Mouse (Mus musculus) lung, embryonic 15.5 days (tissue): ENCODE results near the gene Ddi2. TPM values are rescaled to one million over a fixed set of nuclear protein-coding genes. Genes with fewer than 3 reads are reported as not detected.
A peak's percentile ranks its signal among the peaks of the same experiment; 100 is the strongest.

Source experiments
- ATAC-seq: fragments of 200-750 bp; cut with Nextera tagmentation; 2 replicates; pipeline ENCODE4 v1.8.0; 2017; ENCODE audit warnings: moderate number of reproducible peaks, borderline replicate concordance; ENCODE audit not compliant: low FRiP score, low TSS enrichment; ENCODE audit errors: extremely low read depth
- H3K27ac ChIP-seq: fragments of 300-500 bp; sonication (generic); 2 replicates; pipeline ENCODE4 v1.5.1; 2015; ENCODE audit warnings: moderate library complexity, mild to moderate bottlenecking, inconsistent platforms
- H3K27me3 ChIP-seq: fragments of 300-500 bp; sonication (generic); 2 replicates; pipeline ENCODE4 v1.6.1; 2015; ENCODE audit warnings: inconsistent platforms
- H3K36me3 ChIP-seq: fragments of 300-500 bp; sonication (generic); 2 replicates; pipeline ENCODE4 v1.6.1; 2015; ENCODE audit warnings: inconsistent platforms
- H3K4me1 ChIP-seq: fragments of 300-500 bp; sonication (generic); 2 replicates; pipeline ENCODE4 v1.6.1; 2015; ENCODE audit warnings: inconsistent platforms
- H3K4me2 ChIP-seq: fragments of 300-500 bp; sonication (generic); 2 replicates; pipeline ENCODE4 v1.6.1; 2015; ENCODE audit warnings: inconsistent platforms, mild to moderate bottlenecking, moderate library complexity
- H3K4me3 ChIP-seq: fragments of 300-500 bp; sonication (generic); 2 replicates; pipeline ENCODE4 v1.5.1; 2015; ENCODE audit warnings: mild to moderate bottlenecking, inconsistent platforms
- H3K9ac ChIP-seq: fragments of 300-500 bp; sonication (generic); 2 replicates; pipeline ENCODE4 v1.6.1; 2015; ENCODE audit warnings: inconsistent platforms
- H3K9me3 ChIP-seq: fragments of 300-500 bp; sonication (generic); 2 replicates; pipeline ENCODE4 v1.6.1; 2016; ENCODE audit warnings: inconsistent platforms
- WGBS: fragments of 180-500 bp; shearing (Covaris S2); methylation state at CpG from one replicate; pipeline ENCODE4 v1.1.7; 2015; 5-methylcytosine and 5-hydroxymethylcytosine counted together
- polyA plus RNA-seq: library from polyadenylated mRNA; unstranded; fragments of >200 nt; fragmentation: Nextera tagmentation; extraction: Ambion mirVana; gene quantifications from 2 replicates; pipeline ENCODE4 v1.2.1, GENCODE M21; 2015

Gene Ddi2
- polyA plus RNA-seq, 1 experiment from 2014 or later = 22.8 TPM

GRCm38 (mm10) chr4:141736856-141737255 lies 13.6 kb upstream of the Ddi2 start:
- no peaks in the 10 kb centered on the region for H3K9me3 ChIP-seq
- no peak overlapping the region for H3K4me3 ChIP-seq
- no peak overlapping the region for H3K27ac ChIP-seq
- ATAC-seq = no peak
- WGBS = 66% methylated on average over 4 of the region's 4 CpGs
- H3K9ac ChIP-seq = no peak overlapping the region
- H3K36me3 ChIP-seq = no peaks in the 10 kb centered on the region
- H3K4me1 ChIP-seq = peaks cover 11% of the 10 kb centered on the region
- H3K27me3 ChIP-seq = no peaks in the 10 kb centered on the region
- no peak overlapping the region for H3K4me2 ChIP-seq

- Histone ChIP-seq H3K27ac (peak overlapping the region; percentile 85), H3K4me3 (peak overlapping the region; percentile 38), H3K4me1 (peaks cover 11% of the 10 kb centered on the region), H3K4me2 (peak overlapping the region; percentile 68), H3K36me3 (no peaks in the 10 kb centered on the region), H3K9me3 (no peaks in the 10 kb centered on the region), H3K27me3 (no peaks in the 10 kb centered on the region), H3K9ac (no peak overlapping the region)
- 25% methylated on average over 9 of the region's 9 CpGs for WGBS
- no peak for ATAC-seq
Observed at GRCm38 (mm10) chr4:141735206-141735560, 12.0 kb upstream of the Ddi2 start.

- WGBS = 6% methylated on average over 24 of the region's 24 CpGs
- H3K9ac ChIP-seq = 0 out of 2 replicates have a peak overlapping the region, but pooled peaks have one; percentile 39
- ATAC-seq = peak; percentile 96
Observed at GRCm38 (mm10) chr4:141734446-141735205, 11.4 kb upstream of the Ddi2 start.

GRCm38 (mm10) chr4:141731766-141732165 lies 8.5 kb upstream of the Ddi2 start:
- H3K27ac ChIP-seq = no peak overlapping the region
- no peak overlapping the region for H3K9ac ChIP-seq
- 76% methylated on average over 5 of the region's 5 CpGs for WGBS
- H3K27me3 ChIP-seq = no peaks in the 10 kb centered on the region
- no peak overlapping the region for H3K4me2 ChIP-seq
- H3K9me3 ChIP-seq = no peaks in the 10 kb centered on the region
- peaks cover 11% of the 10 kb centered on the region for H3K4me1 ChIP-seq
- no peak for ATAC-seq
- no peak overlapping the region for H3K4me3 ChIP-seq
- no peaks in the 10 kb centered on the region for H3K36me3 ChIP-seq

More at GRCm38 (mm10) chr4:141734446-141735205, 11.4 kb upstream of the Ddi2 start:
- Histone ChIP-seq H3K4me3 (peak overlapping the region; percentile 38), H3K4me1 (peaks cover 11% of the 10 kb centered on the region), H3K4me2 (peak overlapping the region; percentile 68), H3K36me3 (no peaks in the 10 kb centered on the region), H3K27ac (peak overlapping the region; percentile 85), H3K27me3 (no peaks in the 10 kb centered on the region), H3K9me3 (no peaks in the 10 kb centered on the region)

- Histone ChIP-seq H3K27ac (no peak overlapping the region), H3K9ac (no peak overlapping the region), H3K4me2 (no peak overlapping the region), H3K27me3 (no peaks in the 10 kb centered on the region), H3K4me3 (no peak overlapping the region), H3K9me3 (no peaks in the 10 kb centered on the region), H3K4me1 (peaks cover 10% of the 10 kb centered on the region), H3K36me3 (no peaks in the 10 kb centered on the region)
- 78% methylated on average over 13 of the region's 13 CpGs for WGBS
- no peak for ATAC-seq
Observed at GRCm38 (mm10) chr4:141730401-141730800, 7.2 kb upstream of the Ddi2 start.

- Histone ChIP-seq H3K27me3 (no peaks in the 10 kb centered on the region), H3K4me3 (no peak overlapping the region), H3K36me3 (no peaks in the 10 kb centered on the region), H3K9me3 (no peaks in the 10 kb centered on the region), H3K9ac (no peak overlapping the region), H3K27ac (no peak overlapping the region), H3K4me2 (no peak overlapping the region), H3K4me1 (peaks cover 9% of the 10 kb centered on the region; the same call in 1 of the 2 replicates)
- ATAC-seq = no peak
- 79% methylated on average over 3 of the region's 3 CpGs for WGBS
Observed at GRCm38 (mm10) chr4:141729266-141729665, 6.0 kb upstream of the Ddi2 start.

- Histone ChIP-seq H3K9me3 (no peaks in the 10 kb centered on the region), H3K4me2 (no peak overlapping the region), H3K4me1 (peaks cover 30% of the 10 kb centered on the region), H3K36me3 (no peaks in the 10 kb centered on the region), H3K27ac (peak overlapping the region; percentile 29), H3K27me3 (no peaks in the 10 kb centered on the region), H3K4me3 (no peak overlapping the region), H3K9ac (no peak overlapping the region)
- WGBS = 39% methylated on average over 3 of the region's 3 CpGs
- no peak for ATAC-seq
Observed at GRCm38 (mm10) chr4:141725738-141726137, 2.5 kb upstream of the Ddi2 start.

- Histone ChIP-seq H3K4me1 (peaks cover 32% of the 10 kb centered on the region), H3K4me3 (no peak overlapping the region), H3K9ac (no peak overlapping the region), H3K9me3 (no peaks in the 10 kb centered on the region), H3K27ac (peak overlapping the region; percentile 27; the same call in 1 of the 2 replicates), H3K4me2 (no peak overlapping the region), H3K36me3 (no peaks in the 10 kb centered on the region), H3K27me3 (no peaks in the 10 kb centered on the region)
- no peak for ATAC-seq
- WGBS = 65% methylated on average over 5 of the region's 5 CpGs
Observed at GRCm38 (mm10) chr4:141725277-141725676, 2.1 kb upstream of the Ddi2 start.

GRCm38 (mm10) chr4:141724594-141724993 lies 1.4 kb upstream of the Ddi2 start:
- H3K9me3 ChIP-seq = no peaks in the 10 kb centered on the region
- WGBS = 63% methylated on average over 11 of the region's 11 CpGs
- no peaks in the 10 kb centered on the region for H3K27me3 ChIP-seq
- H3K4me1 ChIP-seq = peaks cover 38% of the 10 kb centered on the region
- H3K4me2 ChIP-seq = no peak overlapping the region
- no peak overlapping the region for H3K4me3 ChIP-seq
- no peak overlapping the region for H3K9ac ChIP-seq
- H3K36me3 ChIP-seq = 0 out of 2 replicates have a peak, but pooled peaks cover 4% of the 10 kb centered on the region
- no peak for ATAC-seq
- H3K27ac ChIP-seq = no peak overlapping the region

- H3K4me3 ChIP-seq = peak overlapping the region; percentile 97
- WGBS = 7% methylated on average over 13 of the region's 13 CpGs
- H3K27me3 ChIP-seq = no peaks in the 10 kb centered on the region
- peak overlapping the region; percentile 78 for H3K4me2 ChIP-seq
- 0 out of 2 replicates have a peak, but pooled peaks cover 4% of the 10 kb centered on the region for H3K36me3 ChIP-seq
- H3K9me3 ChIP-seq = no peaks in the 10 kb centered on the region
- peak overlapping the region; percentile 96 for H3K27ac ChIP-seq
- 0 out of 2 replicates have a peak, but pooled peaks have one; percentile 37 for ATAC-seq
- peak overlapping the region; percentile 35 for H3K9ac ChIP-seq
- peaks cover 41% of the 10 kb centered on the region for H3K4me1 ChIP-seq
Observed at GRCm38 (mm10) chr4:141723673-141724068, 452 bp upstream of the Ddi2 start.

- Histone ChIP-seq H3K9me3 (no peaks in the 10 kb centered on the region), H3K27me3 (no peaks in the 10 kb centered on the region), H3K4me1 (peaks cover 41% of the 10 kb centered on the region), H3K36me3 (peaks cover 5% of the 10 kb centered on the region; the same call in 1 of the 2 replicates), H3K4me3 (peak overlapping the region; percentile 97), H3K4me2 (peak overlapping the region; percentile 78), H3K9ac (peak overlapping the region; percentile 88), H3K27ac (peak overlapping the region; percentile 96)
- 20% methylated on average over 6 of the region's 6 CpGs for WGBS
- no peak for ATAC-seq
Observed at GRCm38 (mm10) chr4:141721961-141722360, 1.3 kb downstream of the Ddi2 start.

GRCm38 (mm10) chr4:141720761-141721523 lies 2.3 kb downstream of the Ddi2 start:
- Histone ChIP-seq H3K36me3 (peaks cover 7% of the 10 kb centered on the region; the same call in 1 of the 2 replicates), H3K4me1 (peaks cover 41% of the 10 kb centered on the region), H3K4me3 (peak overlapping the region; percentile 97), H3K9me3 (no peaks in the 10 kb centered on the region), H3K9ac (no peak overlapping the region; the same call in 1 of the 2 replicates), H3K27me3 (no peaks in the 10 kb centered on the region), H3K27ac (peak overlapping the region; percentile 96), H3K4me2 (peak overlapping the region; percentile 78)
- 41% methylated on average over 6 of the region's 6 CpGs for WGBS
- ATAC-seq = no peak
